Mouse (Mus musculus): ENCODE data around the gene Cipc. TPM values are rescaled to one million over a fixed set of nuclear protein-coding genes. Genes with fewer than 3 reads are reported as not detected.

Cipc gene
- polyA plus RNA-seq, 1 experiment from 2014 or later, result 46.1 TPM

GRCm38 (mm10) chr12:86950961-86951360 lies 4.1 kb downstream of the Cipc start:
- ATAC-seq, result no peak
- no peak overlapping the region for H3K4me3 ChIP-seq
- 92% methylated on average over 3 of the region's 3 CpGs for WGBS

GRCm38 (mm10) chr12:86952331-86952850 lies 5.5 kb downstream of the Cipc start:
- peaks cover 42% of the 10 kb centered on the region for H3K4me1 ChIP-seq
- WGBS, result 52% methylated on average over 10 of the region's 10 CpGs
- H3K27me3 ChIP-seq, result no peaks in the 10 kb centered on the region
- H3K4me2 ChIP-seq, result no peak overlapping the region
- H3K27ac ChIP-seq, result peak overlapping the region; percentile 63
- H3K9ac ChIP-seq, result peak overlapping the region; percentile 18; the same call in 1 of the 2 replicates
- H3K36me3 ChIP-seq (ENCODE audit: poor library complexity, severe bottlenecking), result peaks cover 44% of the 10 kb centered on the region
- ATAC-seq, result no peak
- H3K4me3 ChIP-seq, result no peak overlapping the region
- H3K9me3 ChIP-seq (replicated peaks), result no peaks in the 10 kb centered on the region

More at GRCm38 (mm10) chr12:86950961-86951360, 4.1 kb downstream of the Cipc start:
- H3K9me3 ChIP-seq (replicated peaks), result no peaks in the 10 kb centered on the region
- peaks cover 46% of the 10 kb centered on the region for H3K4me1 ChIP-seq
- H3K27me3 ChIP-seq, result no peaks in the 10 kb centered on the region
- no peak overlapping the region for H3K9ac ChIP-seq
- no peak overlapping the region for H3K4me2 ChIP-seq
- H3K36me3 ChIP-seq (ENCODE audit: poor library complexity, severe bottlenecking), result peaks cover 31% of the 10 kb centered on the region
- 0 out of 2 replicates have a peak overlapping the region, but pooled peaks have one; percentile 44 for H3K27ac ChIP-seq

- Histone ChIP-seq H3K27ac (no peak overlapping the region), H3K9ac (no peak overlapping the region), H3K36me3 (ENCODE audit: poor library complexity, severe bottlenecking) (peaks cover 78% of the 10 kb centered on the region), H3K4me2 (no peak overlapping the region), H3K9me3 (replicated peaks) (no peaks in the 10 kb centered on the region), H3K27me3 (no peaks in the 10 kb centered on the region), H3K4me3 (no peak overlapping the region), H3K4me1 (peaks cover 13% of the 10 kb centered on the region)
- ATAC-seq, result no peak
- WGBS, result 89% methylated on average over 2 of the region's 2 CpGs
These were observed 9.1 kb downstream of the Cipc start for GRCm38 (mm10) chr12:86955894-86956293.

DNA sequence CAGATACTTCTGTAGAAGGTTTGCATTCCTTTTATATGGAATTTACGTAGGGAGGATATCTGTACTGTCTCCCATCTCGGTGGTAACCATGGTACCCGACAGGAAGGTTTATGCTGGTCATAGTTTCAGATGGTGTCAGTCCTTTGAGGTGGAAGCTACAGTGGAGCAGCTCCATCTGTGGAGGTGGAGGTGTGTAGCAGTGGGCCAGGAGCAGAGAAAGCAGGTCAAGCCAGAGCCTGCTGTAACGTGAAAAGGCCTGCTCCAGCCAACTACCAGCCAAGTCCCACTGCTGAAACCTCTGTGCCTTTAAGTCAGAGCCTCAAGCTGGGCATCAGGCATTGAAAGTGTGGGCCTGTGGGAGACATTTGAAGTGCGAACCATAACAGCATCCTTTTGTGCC lies 11.7 kb downstream of the Cipc start:
- H3K36me3 ChIP-seq (ENCODE audit: poor library complexity, severe bottlenecking), result peaks cover 93% of the 10 kb centered on the region
- H3K9me3 ChIP-seq (replicated peaks), result no peaks in the 10 kb centered on the region
- H3K27me3 ChIP-seq, result no peaks in the 10 kb centered on the region
- WGBS, result 92% methylated on average over 5 of the region's 5 CpGs
- no peak overlapping the region for H3K4me2 ChIP-seq
- no peaks in the 10 kb centered on the region for H3K4me1 ChIP-seq
- no peak overlapping the region for H3K4me3 ChIP-seq
- H3K27ac ChIP-seq, result no peak overlapping the region
- no peak for ATAC-seq
- H3K9ac ChIP-seq, result no peak overlapping the region

DNA sequence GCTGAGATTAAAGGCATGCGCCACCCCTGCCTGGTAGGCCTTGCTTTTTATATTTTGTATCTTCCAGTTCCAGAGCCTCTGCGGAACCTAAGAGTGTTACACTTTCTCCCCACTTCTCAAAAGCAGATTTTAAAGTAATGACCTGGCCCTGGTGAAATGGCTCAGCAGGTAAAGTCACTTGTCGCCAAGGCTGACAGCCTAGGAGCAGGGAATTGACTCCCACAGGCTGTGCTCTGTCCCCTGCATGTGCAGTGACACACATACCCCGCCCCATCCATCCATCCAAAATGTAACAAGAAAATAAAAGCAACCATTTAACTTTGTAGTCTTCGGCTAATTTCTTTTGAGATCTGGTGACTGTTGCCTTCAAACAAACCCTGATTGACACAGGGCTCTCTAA lies 12.8 kb downstream of the Cipc start:
- 96% methylated on average over 5 of the region's 5 CpGs for WGBS
- Histone ChIP-seq H3K36me3 (ENCODE audit: poor library complexity, severe bottlenecking) (peaks cover 94% of the 10 kb centered on the region), H3K27me3 (no peaks in the 10 kb centered on the region), H3K9me3 (replicated peaks) (no peaks in the 10 kb centered on the region), H3K4me2 (no peak overlapping the region), H3K9ac (no peak overlapping the region), H3K27ac (no peak overlapping the region), H3K4me3 (no peak overlapping the region), H3K4me1 (no peaks in the 10 kb centered on the region)
- no peak for ATAC-seq

GRCm38 (mm10) chr12:86960138-86960537 lies 13.3 kb downstream of the Cipc start:
- no peaks in the 10 kb centered on the region for H3K4me1 ChIP-seq
- H3K4me2 ChIP-seq, result no peak overlapping the region
- no peak for ATAC-seq
- WGBS, result 92% methylated on average over 15 of the region's 15 CpGs
- H3K27ac ChIP-seq, result no peak overlapping the region
- peaks cover 95% of the 10 kb centered on the region for H3K36me3 ChIP-seq (ENCODE audit: poor library complexity, severe bottlenecking)
- no peak overlapping the region for H3K9ac ChIP-seq
- H3K27me3 ChIP-seq, result no peaks in the 10 kb centered on the region
- no peak overlapping the region for H3K4me3 ChIP-seq
- H3K9me3 ChIP-seq (replicated peaks), result no peaks in the 10 kb centered on the region

GRCm38 (mm10) chr12:86960791-86961335 lies 14.0 kb downstream of the Cipc start:
- 86% methylated on average over 3 of the region's 3 CpGs for WGBS
- Histone ChIP-seq H3K4me2 (no peak overlapping the region), H3K27me3 (no peaks in the 10 kb centered on the region), H3K4me1 (no peaks in the 10 kb centered on the region), H3K9me3 (replicated peaks) (no peaks in the 10 kb centered on the region), H3K36me3 (ENCODE audit: poor library complexity, severe bottlenecking) (peaks cover 94% of the 10 kb centered on the region), H3K4me3 (no peak overlapping the region), H3K27ac (no peak overlapping the region), H3K9ac (no peak overlapping the region)
- ATAC-seq, result no peak

- Histone ChIP-seq H3K9ac (no peak overlapping the region), H3K36me3 (ENCODE audit: poor library complexity, severe bottlenecking) (peaks cover 90% of the 10 kb centered on the region), H3K4me3 (no peak overlapping the region), H3K4me2 (no peak overlapping the region), H3K4me1 (no peaks in the 10 kb centered on the region), H3K27ac (no peak overlapping the region), H3K9me3 (replicated peaks) (no peaks in the 10 kb centered on the region), H3K27me3 (no peaks in the 10 kb centered on the region)
- ATAC-seq, result no peak
- WGBS, result 74% methylated on average over 11 of the region's 11 CpGs
These were observed 14.9 kb downstream of the Cipc start for GRCm38 (mm10) chr12:86961589-86962344.

GRCm38 (mm10) chr12:86964278-86965057 lies 17.6 kb downstream of the Cipc start:
- Histone ChIP-seq H3K9ac (no peak overlapping the region), H3K4me2 (no peak overlapping the region), H3K27ac (no peak overlapping the region), H3K36me3 (ENCODE audit: poor library complexity, severe bottlenecking) (peaks cover 65% of the 10 kb centered on the region), H3K4me3 (no peak overlapping the region), H3K9me3 (replicated peaks) (no peaks in the 10 kb centered on the region), H3K27me3 (no peaks in the 10 kb centered on the region), H3K4me1 (no peaks in the 10 kb centered on the region)
- WGBS, result 91% methylated on average over 16 of the region's 16 CpGs
- ATAC-seq, result no peak

GRCm38 (mm10) chr12:86965237-86965799 lies 18.5 kb downstream of the Cipc start:
- Histone ChIP-seq H3K27me3 (no peaks in the 10 kb centered on the region), H3K36me3 (ENCODE audit: poor library complexity, severe bottlenecking) (peaks cover 56% of the 10 kb centered on the region), H3K27ac (no peak overlapping the region), H3K4me2 (no peak overlapping the region), H3K9me3 (replicated peaks) (no peaks in the 10 kb centered on the region), H3K9ac (no peak overlapping the region), H3K4me1 (no peaks in the 10 kb centered on the region), H3K4me3 (no peak overlapping the region)
- no peak for ATAC-seq
- WGBS, result 93% methylated on average over 4 of the region's 4 CpGs

DNA sequence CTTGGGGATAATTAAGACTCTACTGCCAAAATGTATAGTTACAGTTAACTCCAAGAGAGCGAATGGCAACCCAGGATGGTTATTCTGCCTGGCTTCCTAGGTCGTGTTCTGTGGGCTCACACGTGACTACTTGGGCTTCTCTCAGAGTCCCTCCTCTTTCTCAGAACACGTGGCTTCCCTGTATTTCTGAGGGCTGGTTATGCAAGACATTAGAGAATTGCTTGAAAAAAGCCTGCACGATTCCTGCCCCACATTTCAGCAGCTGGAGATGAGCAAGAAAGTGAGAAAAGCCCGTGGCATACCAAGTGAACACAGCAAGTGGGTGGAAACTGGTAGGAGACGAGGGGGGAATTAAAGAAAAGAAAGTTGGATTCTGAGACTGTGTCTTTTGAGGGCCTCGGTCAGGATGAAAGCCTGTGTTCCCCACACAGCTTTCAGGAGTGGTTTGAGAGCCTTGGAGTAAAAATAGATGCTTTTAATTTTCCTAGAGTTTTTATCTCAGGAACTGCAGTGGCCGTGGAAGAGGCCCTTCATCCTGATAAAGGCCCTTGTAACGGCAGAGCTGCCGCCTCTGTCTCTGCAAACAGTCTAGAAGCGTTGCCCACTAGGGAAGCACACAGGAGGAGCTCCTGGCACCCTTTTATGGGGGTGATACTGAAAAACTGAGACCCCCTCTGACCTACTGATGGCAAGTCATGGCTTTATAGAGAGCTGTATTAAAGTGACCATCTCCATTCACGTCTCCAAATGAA lies 21.8 kb downstream of the Cipc start:
- WGBS, result 67% methylated on average over 13 of the region's 13 CpGs
- Histone ChIP-seq H3K27ac (0 out of 2 replicates have a peak overlapping the region, but pooled peaks have one; percentile 19), H3K9ac (no peak overlapping the region), H3K27me3 (no peaks in the 10 kb centered on the region), H3K36me3 (ENCODE audit: poor library complexity, severe bottlenecking) (peaks cover 23% of the 10 kb centered on the region), H3K4me1 (peaks cover 13% of the 10 kb centered on the region), H3K4me2 (no peak overlapping the region), H3K9me3 (replicated peaks) (no peaks in the 10 kb centered on the region), H3K4me3 (no peak overlapping the region)
- no peak for ATAC-seq
